Mouse (Mus musculus): ENCODE measurements around the gene C9orf72.

DNA sequence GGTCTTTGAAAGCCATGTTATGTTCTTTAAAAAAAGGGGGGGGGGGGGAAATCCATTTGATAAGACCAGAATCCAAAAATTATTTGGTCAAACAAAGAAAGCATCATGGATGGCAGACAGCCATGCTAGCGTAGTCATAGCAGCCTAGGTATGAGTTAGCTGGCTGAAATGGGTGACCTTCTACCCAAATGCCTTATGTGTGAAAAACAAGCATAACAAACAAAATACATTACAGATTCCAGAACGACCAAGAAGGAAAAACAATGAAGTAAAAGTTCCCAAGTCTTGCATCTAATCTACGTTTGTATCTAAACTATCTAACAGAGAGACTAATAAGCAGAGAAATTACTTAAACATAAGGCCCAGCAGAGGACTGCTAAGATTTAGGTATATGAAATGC is 75.3 kb downstream of the C9orf72 start:
- TF ChIP-seq CTCF (IDR thresholded peaks at IDR 0.05; ENCODE audit: low read depth, low read length): no peak
- TF ChIP-seq POLR2A (IDR thresholded peaks at IDR 0.05; ENCODE audit: extremely low read depth, insufficient read depth, low read length): no peak

All from liver, adult 2 months (tissue).